Mouse (Mus musculus): ENCODE measurements around the gene Klhdc1. TPM values are rescaled to one million over a fixed set of nuclear protein-coding genes. Genes with fewer than 3 reads are reported as not detected.

The Klhdc1 gene
- polyA plus RNA-seq, 1 experiment: 2.4 TPM

DNA sequence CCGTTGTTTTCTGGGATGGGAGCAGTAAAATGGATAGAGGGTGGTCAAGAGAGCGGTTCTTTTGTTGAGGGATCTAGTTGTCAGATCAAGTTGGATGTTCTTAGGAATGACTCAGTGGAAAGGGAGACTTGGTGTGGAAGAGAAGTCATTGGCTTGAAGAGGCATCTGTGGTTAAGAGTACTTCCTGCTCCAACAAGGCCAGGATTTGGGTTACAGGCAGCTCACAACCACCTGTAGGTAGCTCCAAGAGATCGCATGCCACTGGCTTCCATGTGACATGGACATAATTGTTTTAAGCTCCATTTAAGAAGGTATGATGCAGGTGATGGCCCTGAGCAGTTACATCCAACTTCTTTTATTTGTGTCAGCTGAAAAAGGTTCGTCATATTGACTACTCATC is 8.8 kb downstream of the Klhdc1 start:
- no peak for DNase-seq (ENCODE audit: low read depth in 1 of 2, low spot score in 2 of 2)
- TF ChIP-seq CTCF (IDR thresholded peaks at IDR 0.05; ENCODE audit: extremely low read depth, insufficient read depth, insufficient read length, insufficient replicate concordance): no peak
- no peak for TF ChIP-seq POLR2A (IDR thresholded peaks at IDR 0.05; ENCODE audit: low read depth, low read length)
- no peaks in the 10 kb centered on the region for H3K27me3 ChIP-seq (ENCODE audit: control insufficient read depth, insufficient read depth, low read length)
- 87% methylated on average over 4 of the region's 4 CpGs for WGBS
- H3K4me1 ChIP-seq (ENCODE audit: control insufficient read depth, insufficient read depth, insufficient read length): no peaks in the 10 kb centered on the region
- no peak overlapping the region for H3K4me3 ChIP-seq (ENCODE audit: extremely low read depth, insufficient read depth, insufficient read length)
- no peak overlapping the region for H3K27ac ChIP-seq (ENCODE audit: insufficient read depth, low read length)
- H3K36me3 ChIP-seq (ENCODE audit: control insufficient read depth, insufficient read depth, low read length): peaks cover 2% of the 10 kb centered on the region; the same call in 1 of the 2 replicates

DNA sequence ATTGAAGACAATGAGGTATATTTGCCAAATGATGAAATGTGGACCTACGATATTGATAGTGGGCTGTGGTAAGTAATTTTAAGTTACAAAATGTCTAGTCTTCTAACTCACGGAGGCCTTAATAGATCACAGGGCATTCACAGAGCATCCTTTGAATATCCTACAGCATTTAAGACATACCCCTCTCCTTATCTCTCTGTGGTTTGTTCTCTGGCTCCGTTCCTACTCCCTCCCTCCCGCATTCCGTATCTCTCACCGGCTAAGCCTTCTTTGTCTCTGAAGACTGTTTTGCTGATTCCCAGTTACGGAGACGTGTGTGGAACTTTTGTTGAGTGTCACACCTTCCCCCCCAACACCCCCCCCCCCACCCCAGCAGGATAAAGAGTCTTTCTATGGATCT is 9.8 kb downstream of the Klhdc1 start:
- Histone ChIP-seq H3K36me3 (ENCODE audit: control insufficient read depth, insufficient read depth, low read length) (peaks cover 3% of the 10 kb centered on the region), H3K27me3 (ENCODE audit: control insufficient read depth, insufficient read depth, low read length) (no peaks in the 10 kb centered on the region), H3K4me3 (ENCODE audit: extremely low read depth, insufficient read depth, insufficient read length) (no peak overlapping the region), H3K27ac (ENCODE audit: insufficient read depth, low read length) (no peak overlapping the region), H3K4me1 (ENCODE audit: control insufficient read depth, insufficient read depth, insufficient read length) (no peaks in the 10 kb centered on the region)
- 81% methylated on average over 8 of the region's 8 CpGs for WGBS
- no peak for TF ChIP-seq CTCF (IDR thresholded peaks at IDR 0.05; ENCODE audit: extremely low read depth, insufficient read depth, insufficient read length, insufficient replicate concordance)
- no peak for DNase-seq (ENCODE audit: low read depth in 1 of 2, low spot score in 2 of 2)

GRCm38 (mm10) chr12:69253806-69254205 is 12.8 kb downstream of the Klhdc1 start:
- peaks cover 3% of the 10 kb centered on the region for H3K36me3 ChIP-seq (ENCODE audit: control insufficient read depth, insufficient read depth, low read length)
- no peak for TF ChIP-seq CTCF (IDR thresholded peaks at IDR 0.05; ENCODE audit: extremely low read depth, insufficient read depth, insufficient read length, insufficient replicate concordance)
- no peak for TF ChIP-seq POLR2A (IDR thresholded peaks at IDR 0.05; ENCODE audit: low read depth, low read length)
- no peaks in the 10 kb centered on the region for H3K27me3 ChIP-seq (ENCODE audit: control insufficient read depth, insufficient read depth, low read length)
- H3K4me3 ChIP-seq (ENCODE audit: extremely low read depth, insufficient read depth, insufficient read length): no peak overlapping the region
- WGBS: 100% methylated on average over 1 of the region's 1 CpGs
- no peak overlapping the region for H3K27ac ChIP-seq (ENCODE audit: insufficient read depth, low read length)
- H3K4me1 ChIP-seq (ENCODE audit: control insufficient read depth, insufficient read depth, insufficient read length): peaks cover 2% of the 10 kb centered on the region; the same call in 1 of the 2 replicates
- DNase-seq (ENCODE audit: low read depth in 1 of 2, low spot score in 2 of 2): no peak

- TF ChIP-seq CTCF (IDR thresholded peaks at IDR 0.05; ENCODE audit: extremely low read depth, insufficient read depth, insufficient read length, insufficient replicate concordance) (no peak), POLR2A (IDR thresholded peaks at IDR 0.05; ENCODE audit: low read depth, low read length) (no peak)
- Histone ChIP-seq H3K27ac (ENCODE audit: insufficient read depth, low read length) (peak overlapping the region; percentile 67; the same call in 1 of the 2 replicates), H3K36me3 (ENCODE audit: control insufficient read depth, insufficient read depth, low read length) (peaks cover 2% of the 10 kb centered on the region; the same call in 1 of the 2 replicates), H3K27me3 (ENCODE audit: control insufficient read depth, insufficient read depth, low read length) (no peaks in the 10 kb centered on the region), H3K4me3 (ENCODE audit: extremely low read depth, insufficient read depth, insufficient read length) (no peak overlapping the region), H3K4me1 (ENCODE audit: control insufficient read depth, insufficient read depth, insufficient read length) (peaks cover 7% of the 10 kb centered on the region; the same call in 1 of the 2 replicates)
- peak; percentile 50 to 66 for DNase-seq (ENCODE audit: low read depth in 1 of 2, low spot score in 2 of 2)
- WGBS: 8% methylated on average over 11 of the region's 11 CpGs
These were observed 16.9 kb downstream of the Klhdc1 start for GRCm38 (mm10) chr12:69257836-69258235.

DNA sequence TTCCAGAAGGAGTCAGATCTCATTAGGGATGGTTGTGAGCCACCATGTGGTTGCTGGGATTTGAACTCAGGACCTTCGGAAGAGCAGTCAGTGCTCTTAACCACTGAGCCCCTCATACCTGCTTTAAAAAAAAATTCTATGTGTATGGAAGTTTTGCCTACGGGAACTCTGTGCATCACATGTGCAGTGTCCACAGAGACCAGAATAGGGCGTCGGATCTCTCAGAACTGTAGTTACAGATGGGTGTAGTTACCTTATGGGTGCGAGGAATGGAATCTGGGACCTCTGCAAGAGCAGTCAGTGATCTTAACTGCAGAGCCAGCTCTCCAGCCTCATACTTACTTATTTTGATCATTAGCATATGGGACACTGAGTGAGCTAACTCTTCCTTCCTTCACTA is 21.3 kb downstream of the Klhdc1 start:
- H3K4me3 ChIP-seq (ENCODE audit: extremely low read depth, insufficient read depth, insufficient read length): no peak overlapping the region
- WGBS: 95% methylated on average over 5 of the region's 5 CpGs
- peaks cover 7% of the 10 kb centered on the region; the same call in 1 of the 2 replicates for H3K4me1 ChIP-seq (ENCODE audit: control insufficient read depth, insufficient read depth, insufficient read length)
- no peak overlapping the region for H3K27ac ChIP-seq (ENCODE audit: insufficient read depth, low read length)
- DNase-seq (ENCODE audit: low read depth in 1 of 2, low spot score in 2 of 2): no peak
- TF ChIP-seq CTCF (IDR thresholded peaks at IDR 0.05; ENCODE audit: extremely low read depth, insufficient read depth, insufficient read length, insufficient replicate concordance): no peak
- TF ChIP-seq POLR2A (IDR thresholded peaks at IDR 0.05; ENCODE audit: low read depth, low read length): no peak
- no peaks in the 10 kb centered on the region for H3K36me3 ChIP-seq (ENCODE audit: control insufficient read depth, insufficient read depth, low read length)
- no peaks in the 10 kb centered on the region for H3K27me3 ChIP-seq (ENCODE audit: control insufficient read depth, insufficient read depth, low read length)

DNA sequence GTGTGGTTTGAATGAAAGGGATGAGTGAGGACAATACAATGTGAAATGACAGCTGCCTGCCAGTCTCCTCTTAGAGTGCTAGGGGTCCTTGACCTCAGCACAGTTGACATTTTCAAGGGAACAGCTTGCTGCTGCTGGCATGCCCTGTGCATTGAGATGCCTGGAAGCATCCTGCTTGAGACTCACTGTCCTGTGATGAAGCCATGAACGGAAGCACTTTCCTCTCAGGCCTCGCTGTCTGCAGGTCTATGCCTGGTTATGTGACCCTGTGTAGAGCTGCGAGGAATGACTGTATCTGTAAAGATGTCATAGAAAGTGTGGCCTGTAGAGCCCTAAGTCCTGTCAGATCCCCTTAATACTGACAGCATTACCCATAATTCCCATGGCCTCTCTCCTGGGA is 24.1 kb downstream of the Klhdc1 start:
- WGBS: 95% methylated on average over 3 of the region's 3 CpGs
- no peak for DNase-seq (ENCODE audit: low read depth in 1 of 2, low spot score in 2 of 2)
- no peaks in the 10 kb centered on the region for H3K4me1 ChIP-seq (ENCODE audit: control insufficient read depth, insufficient read depth, insufficient read length)
- TF ChIP-seq POLR2A (IDR thresholded peaks at IDR 0.05; ENCODE audit: low read depth, low read length): no peak
- no peak for TF ChIP-seq CTCF (IDR thresholded peaks at IDR 0.05; ENCODE audit: extremely low read depth, insufficient read depth, insufficient read length, insufficient replicate concordance)
- H3K27ac ChIP-seq (ENCODE audit: insufficient read depth, low read length): no peak overlapping the region
- H3K4me3 ChIP-seq (ENCODE audit: extremely low read depth, insufficient read depth, insufficient read length): no peak overlapping the region
- H3K27me3 ChIP-seq (ENCODE audit: control insufficient read depth, insufficient read depth, low read length): no peaks in the 10 kb centered on the region
- H3K36me3 ChIP-seq (ENCODE audit: control insufficient read depth, insufficient read depth, low read length): no peaks in the 10 kb centered on the region; the same call in 1 of the 2 replicates

DNA sequence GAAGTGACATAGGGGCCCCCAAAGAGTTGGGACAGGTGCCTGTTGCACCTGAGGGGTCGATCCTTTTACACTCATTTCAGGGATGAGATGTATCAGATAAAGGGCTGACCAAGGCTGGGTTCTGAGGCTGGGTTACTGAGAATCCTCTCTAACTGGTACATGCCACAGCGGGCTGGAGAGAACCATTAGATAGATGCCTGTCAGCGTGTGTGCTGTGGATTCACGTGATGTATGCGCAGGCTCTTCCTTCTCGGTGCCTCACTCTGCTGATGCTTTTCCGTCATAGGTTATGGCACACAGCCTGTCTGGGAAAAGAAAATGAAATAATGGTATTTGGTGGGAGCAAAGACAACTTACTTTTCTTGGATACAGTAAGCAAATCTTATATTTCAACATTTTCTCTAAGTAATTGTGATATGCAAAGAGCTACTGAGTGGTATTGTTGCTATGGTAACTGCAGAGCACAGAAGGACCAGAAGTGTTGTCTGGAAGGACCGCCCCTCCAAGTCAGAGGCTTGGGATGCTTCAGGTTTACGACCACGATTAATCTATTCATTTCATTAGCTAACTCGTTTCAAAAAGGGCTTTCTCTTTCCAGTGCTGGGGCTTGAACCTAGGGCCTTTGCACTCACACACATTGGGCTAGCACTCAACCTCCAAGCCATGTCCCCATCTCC is 27.1 kb downstream of the Klhdc1 start:
- WGBS: 90% methylated on average over 11 of the region's 11 CpGs
- H3K4me3 ChIP-seq (ENCODE audit: extremely low read depth, insufficient read depth, insufficient read length): no peak overlapping the region
- no peak overlapping the region for H3K27ac ChIP-seq (ENCODE audit: insufficient read depth, low read length)
- H3K27me3 ChIP-seq (ENCODE audit: control insufficient read depth, insufficient read depth, low read length): no peaks in the 10 kb centered on the region
- H3K36me3 ChIP-seq (ENCODE audit: control insufficient read depth, insufficient read depth, low read length): peaks cover 2% of the 10 kb centered on the region
- DNase-seq (ENCODE audit: low read depth in 1 of 2, low spot score in 2 of 2): no peak
- TF ChIP-seq CTCF (IDR thresholded peaks at IDR 0.05; ENCODE audit: extremely low read depth, insufficient read depth, insufficient read length, insufficient replicate concordance): no peak
- no peak for TF ChIP-seq POLR2A (IDR thresholded peaks at IDR 0.05; ENCODE audit: low read depth, low read length)
- H3K4me1 ChIP-seq (ENCODE audit: control insufficient read depth, insufficient read depth, insufficient read length): no peaks in the 10 kb centered on the region

All from spleen, adult 2 months (tissue).